Mouse (Mus musculus) erythroblast, embryonic 14.5 days (primary cell): ENCODE results near the gene Cldn34c4. TPM values are rescaled to one million over a fixed set of nuclear protein-coding genes. Genes with fewer than 3 reads are reported as not detected.

Source experiments
- H3K27me3 ChIP-seq: 2 replicates; pipeline ENCODE4 v1.6.1; 2012; ENCODE audit warnings: inconsistent platforms; ENCODE audit not compliant: control insufficient read depth
- H3K36me3 ChIP-seq: 2 replicates; pipeline ENCODE4 v1.6.1; 2012; ENCODE audit warnings: mild to moderate bottlenecking, inconsistent platforms; ENCODE audit not compliant: control insufficient read depth
- H3K4me1 ChIP-seq: 2 replicates; pipeline ENCODE4 v1.6.1; 2012; ENCODE audit warnings: inconsistent platforms; ENCODE audit not compliant: control insufficient read depth
- H3K4me3 ChIP-seq: replicated peaks from 2 replicates; pipeline ENCODE3; 2012; ENCODE audit warnings: moderate library complexity, mild to moderate bottlenecking, inconsistent platforms
- H3K9me3 ChIP-seq: 2 replicates; pipeline ENCODE4 v1.6.1; 2012; ENCODE audit warnings: low read length, inconsistent platforms, mixed read lengths; ENCODE audit not compliant: control insufficient read depth
- GATA1 ChIP-seq: IDR thresholded peaks from 2 replicates; pipeline ENCODE4 v1.6.1; 2012; ENCODE audit warnings: low read length, inconsistent platforms, mixed read lengths
- TAL1 ChIP-seq: IDR thresholded peaks from 3 replicates; pipeline ENCODE4 v1.6.1; 2012; ENCODE audit warnings: low read length, inconsistent platforms, mixed read lengths
- polyA plus RNA-seq: library from polyadenylated mRNA; stranded (reverse); fragments of >175 nt; gene quantifications from 2 replicates; pipeline ENCODE4 v1.2.3, GENCODE M21; 2012

Gene Cldn34c4
- polyA plus RNA-seq = not detected in 2 replicates

- TF ChIP-seq GATA1 (no peak), TAL1 (no peak)
- Histone ChIP-seq H3K4me1 (no peaks in the 10 kb centered on the region), H3K27me3 (no peaks in the 10 kb centered on the region), H3K36me3 (no peaks in the 10 kb centered on the region), H3K9me3 (no peaks in the 10 kb centered on the region), H3K4me3 (no peak within 1 kb of the TSS)
These were observed at the start of gene Cldn34c4 for GRCm38 (mm10) chrX:127736454-127736853. Cldn34c4 (minus strand) TSS chrX:127736554.

DNA sequence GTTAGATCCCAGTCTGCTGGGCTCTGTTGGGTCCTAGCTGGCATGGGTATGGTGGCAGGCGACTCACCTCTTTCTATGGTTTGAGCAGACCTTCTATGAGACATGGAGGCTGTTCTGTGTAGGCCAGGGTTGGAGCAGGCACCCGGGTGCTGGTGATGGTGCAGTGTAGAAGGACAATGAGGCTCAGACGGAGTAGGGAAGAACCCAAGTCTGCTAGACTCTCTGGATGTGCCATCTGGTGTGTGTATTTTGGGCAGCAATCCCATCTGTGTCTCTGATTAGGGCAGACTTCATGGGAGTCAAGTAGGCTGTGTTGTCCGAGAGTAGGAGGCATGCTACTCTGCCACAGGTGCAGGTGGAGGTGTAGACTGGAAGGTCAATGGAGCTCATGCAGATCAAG is 10.7 kb upstream of the Cldn34c4 start:
- H3K36me3 ChIP-seq = no peaks in the 10 kb centered on the region
- peaks cover 35% of the 10 kb centered on the region for H3K9me3 ChIP-seq
- TF ChIP-seq TAL1 = no peak
- TF ChIP-seq GATA1 = no peak
- no peaks in the 10 kb centered on the region for H3K27me3 ChIP-seq
- H3K4me3 ChIP-seq = no peak overlapping the region
- H3K4me1 ChIP-seq = no peaks in the 10 kb centered on the region
